Mouse (Mus musculus): ENCODE data around the gene Galnt18. TPM values are rescaled to one million over a fixed set of nuclear protein-coding genes. Genes with fewer than 3 reads are reported as not detected.

The Galnt18 gene
- polyA plus RNA-seq, 1 experiment: 27.9 TPM

DNA sequence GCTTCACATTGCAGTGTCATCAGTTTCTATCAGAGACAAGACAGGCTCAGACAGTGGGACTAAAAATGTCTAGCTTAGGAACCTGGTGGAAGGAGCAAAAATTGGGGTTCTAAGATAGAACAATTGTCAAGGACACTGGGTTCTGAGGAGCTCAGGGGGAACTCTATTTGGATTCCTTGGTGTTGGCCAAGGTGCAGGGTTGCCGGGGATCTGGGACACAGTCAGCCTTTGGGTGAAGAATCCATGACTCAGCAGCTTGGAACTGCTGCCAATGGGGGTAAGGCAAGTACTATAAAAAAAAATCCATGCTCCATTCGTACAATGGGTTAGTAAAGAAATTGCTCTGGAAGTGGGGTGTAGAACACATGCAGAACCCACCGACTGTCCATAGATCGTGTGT, 324.2 kb downstream of the Galnt18 start:
- peaks cover 6% of the 10 kb centered on the region for H3K4me1 ChIP-seq (ENCODE audit: control insufficient read depth, insufficient read depth, low read length)
- H3K27ac ChIP-seq (ENCODE audit: insufficient read depth, low read length): no peak overlapping the region
- TF ChIP-seq POLR2A (IDR thresholded peaks at IDR 0.05; ENCODE audit: extremely low read depth, insufficient read depth, low read length) (no peak), CTCF (IDR thresholded peaks at IDR 0.05; ENCODE audit: extremely low read depth, insufficient read depth, low read length) (no peak)
- H3K4me3 ChIP-seq (ENCODE audit: insufficient read depth, low read length): no peak overlapping the region

DNA sequence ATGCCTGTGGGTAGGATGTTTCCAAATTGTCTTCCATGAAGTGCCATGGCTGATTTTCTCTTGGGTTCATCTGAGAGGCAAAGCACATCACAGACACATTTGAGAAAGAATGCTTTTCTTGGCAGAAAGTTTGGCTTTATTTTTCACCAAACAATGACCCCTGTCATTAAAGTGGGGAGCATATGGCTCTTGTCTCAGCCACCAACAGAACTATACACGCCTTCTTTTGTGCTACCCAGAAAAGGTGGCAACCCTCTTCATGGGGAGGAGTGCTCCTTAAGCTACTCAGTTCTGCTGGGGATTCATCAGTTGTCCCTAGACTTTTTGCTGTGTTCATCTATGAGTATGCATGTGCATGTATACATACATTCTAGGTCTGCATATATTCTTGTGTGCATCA, 327.8 kb downstream of the Galnt18 start:
- Histone ChIP-seq H3K27ac (ENCODE audit: insufficient read depth, low read length) (no peak overlapping the region), H3K4me3 (ENCODE audit: insufficient read depth, low read length) (no peak overlapping the region), H3K4me1 (ENCODE audit: control insufficient read depth, insufficient read depth, low read length) (peaks cover 6% of the 10 kb centered on the region)
- TF ChIP-seq POLR2A (IDR thresholded peaks at IDR 0.05; ENCODE audit: extremely low read depth, insufficient read depth, low read length): no peak
- no peak for TF ChIP-seq CTCF (IDR thresholded peaks at IDR 0.05; ENCODE audit: extremely low read depth, insufficient read depth, low read length)

- Histone ChIP-seq H3K4me1 (ENCODE audit: control insufficient read depth, insufficient read depth, low read length) (peaks cover 6% of the 10 kb centered on the region), H3K4me3 (ENCODE audit: insufficient read depth, low read length) (no peak overlapping the region), H3K27ac (ENCODE audit: insufficient read depth, low read length) (no peak overlapping the region)
- TF ChIP-seq CTCF (IDR thresholded peaks at IDR 0.05; ENCODE audit: extremely low read depth, insufficient read depth, low read length): no peak
- no peak for TF ChIP-seq POLR2A (IDR thresholded peaks at IDR 0.05; ENCODE audit: extremely low read depth, insufficient read depth, low read length)
Observed at GRCm38 (mm10) chr7:111450286-111451095, 329.3 kb downstream of the Galnt18 start.

DNA sequence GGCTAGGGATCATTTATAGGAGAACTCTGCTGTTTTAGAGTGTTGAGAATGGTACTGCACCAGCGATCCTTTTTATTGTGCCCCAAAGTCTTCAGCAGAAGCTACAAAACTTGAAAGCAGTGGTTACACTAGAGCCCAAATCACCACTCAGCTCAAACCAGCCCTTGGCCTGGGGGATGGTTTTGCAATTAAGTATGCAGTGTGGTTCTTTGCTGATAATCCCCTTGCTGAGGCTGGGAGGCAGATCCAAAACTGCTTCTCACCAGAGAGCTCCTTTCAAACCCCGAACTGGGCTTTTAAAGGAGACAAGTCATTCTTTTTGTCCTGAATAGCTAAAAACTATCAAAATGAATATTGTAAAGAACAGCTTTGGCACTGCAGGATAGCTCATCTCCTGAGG, 346.6 kb downstream of the Galnt18 start:
- TF ChIP-seq CTCF (IDR thresholded peaks at IDR 0.05; ENCODE audit: extremely low read depth, insufficient read depth, low read length) (no peak), POLR2A (IDR thresholded peaks at IDR 0.05; ENCODE audit: extremely low read depth, insufficient read depth, low read length) (no peak)
- Histone ChIP-seq H3K4me1 (ENCODE audit: control insufficient read depth, insufficient read depth, low read length) (no peaks in the 10 kb centered on the region), H3K27ac (ENCODE audit: insufficient read depth, low read length) (no peak overlapping the region), H3K4me3 (ENCODE audit: insufficient read depth, low read length) (no peak overlapping the region)

GRCm38 (mm10) chr7:111427392-111427791, 352.4 kb downstream of the Galnt18 start:
- no peak overlapping the region for H3K27ac ChIP-seq (ENCODE audit: insufficient read depth, low read length)
- no peaks in the 10 kb centered on the region for H3K4me1 ChIP-seq (ENCODE audit: control insufficient read depth, insufficient read depth, low read length)
- H3K4me3 ChIP-seq (ENCODE audit: insufficient read depth, low read length): no peak overlapping the region
- TF ChIP-seq POLR2A (IDR thresholded peaks at IDR 0.05; ENCODE audit: extremely low read depth, insufficient read depth, low read length) (no peak), CTCF (IDR thresholded peaks at IDR 0.05; ENCODE audit: extremely low read depth, insufficient read depth, low read length) (no peak)

Other genes with a start within 250 kb of the Galnt18 start
- gene Usp47, start 243.5 kb upstream of the Galnt18 start, polyA plus RNA-seq (2012; rRNA removed): 32.8 and 34.9 TPM in 2 replicates

Measured in cortical plate, adult 2 months (tissue).